Mouse (Mus musculus) T-helper 17 cell (primary cell): Measurements from ENCODE around the gene Tbc1d21.

Source experiments
- in situ Hi-C, 2 experiments: fragments of 300-600 bp; cut with MboI, MseI; formaldehyde crosslinking; loops; 1 replicate in 1 of 2; 2 replicates in 1 of 2; pipeline ENCODE4 v1.15.1; 2025; ENCODE audit warnings: high pct_unique_total_duplicates in 2 of 2

Tbc1d21 gene

GRCm38 (mm10) chr9:58370355-58370754 lies at the start of gene Tbc1d21:
TSS of gene Tbc1d21 (minus strand) at chr9:58370455.
- in situ Hi-C loops = loop anchor here in 1 of 2 experiments (10.0 kb wide), 1 partner anchor 146 kb away; no protein-coding TSS in a partner anchor

GRCm38 (mm10) chr9:58411556-58411955 lies 41.3 kb upstream of the Tbc1d21 start:
- in situ Hi-C loops = no loop called here

- in situ Hi-C loops = no loop called here
These were observed 39.9 kb upstream of the Tbc1d21 start for GRCm38 (mm10) chr9:58410057-58410735.

- in situ Hi-C loops = no loop called here
These were observed 39.0 kb upstream of the Tbc1d21 start for GRCm38 (mm10) chr9:58409247-58409646.

GRCm38 (mm10) chr9:58404412-58404811 lies 34.2 kb upstream of the Tbc1d21 start:
- in situ Hi-C loops = no loop called here

GRCm38 (mm10) chr9:58401371-58402082 lies 31.3 kb upstream of the Tbc1d21 start:
- in situ Hi-C loops = no loop called here

- in situ Hi-C loops = no loop called here
These were observed 29.4 kb upstream of the Tbc1d21 start for GRCm38 (mm10) chr9:58399609-58400008.

GRCm38 (mm10) chr9:58394605-58395004 lies 24.4 kb upstream of the Tbc1d21 start:
- in situ Hi-C loops = no loop called here

- in situ Hi-C loops = no loop called here
These were observed 23.6 kb upstream of the Tbc1d21 start for GRCm38 (mm10) chr9:58393875-58394274.

GRCm38 (mm10) chr9:58388381-58388780 lies 18.1 kb upstream of the Tbc1d21 start:
- in situ Hi-C loops = loop anchor here in 1 of 2 experiments (10.0 kb wide), 1 partner anchor 1436 kb away; no protein-coding TSS in a partner anchor

GRCm38 (mm10) chr9:58378878-58379277 lies 8.6 kb upstream of the Tbc1d21 start:
- in situ Hi-C loops = loop anchor here in 1 of 2 experiments (10.0 kb wide), 1 partner anchor 154 kb away; no protein-coding TSS in a partner anchor

- in situ Hi-C loops = loop anchor here in 1 of 2 experiments (10.0 kb wide), 1 partner anchor 149 kb away; no protein-coding TSS in a partner anchor
These were observed 3.7 kb upstream of the Tbc1d21 start for GRCm38 (mm10) chr9:58373912-58374431.

- in situ Hi-C loops = loop anchor here in 1 of 2 experiments (10.0 kb wide), 1 partner anchor 147 kb away; no protein-coding TSS in a partner anchor
These were observed 1.7 kb upstream of the Tbc1d21 start for GRCm38 (mm10) chr9:58371914-58372313.

- in situ Hi-C loops = loop anchor here in 1 of 2 experiments (10.0 kb wide), 1 partner anchor 145 kb away; no protein-coding TSS in a partner anchor
These were observed 611 bp downstream of the Tbc1d21 start for GRCm38 (mm10) chr9:58369644-58370043.

GRCm38 (mm10) chr9:58364325-58364724 lies 5.9 kb downstream of the Tbc1d21 start:
- in situ Hi-C loops = no loop called here

GRCm38 (mm10) chr9:58361956-58362355 lies 8.3 kb downstream of the Tbc1d21 start:
- in situ Hi-C loops = no loop called here

GRCm38 (mm10) chr9:58361373-58361772 lies 8.9 kb downstream of the Tbc1d21 start:
- in situ Hi-C loops = no loop called here

- in situ Hi-C loops = no loop called here
These were observed 14.8 kb downstream of the Tbc1d21 start for GRCm38 (mm10) chr9:58355262-58356050.

GRCm38 (mm10) chr9:58354701-58355100 lies 15.6 kb downstream of the Tbc1d21 start:
- in situ Hi-C loops = no loop called here

GRCm38 (mm10) chr9:58353224-58353623 lies 17.0 kb downstream of the Tbc1d21 start:
- in situ Hi-C loops = no loop called here

- in situ Hi-C loops = loop anchor here (10.0 kb wide), 2 partner anchors 367 to 1457 kb away; no protein-coding TSS in a partner anchor
These were observed 22.5 kb downstream of the Tbc1d21 start for GRCm38 (mm10) chr9:58347795-58348194.
